Mouse (Mus musculus): Measurements from ENCODE around the gene Alg3. TPM values are rescaled to one million over a fixed set of nuclear protein-coding genes. Genes with fewer than 3 reads are reported as not detected.
A peak's percentile ranks its signal among the peaks of the same experiment; 100 is the strongest.

Gene Alg3
- 18.5 and 19.6 TPM in 2 replicates for polyA plus RNA-seq (2012; rRNA removed)

- 1% methylated on average over 41 of the region's 41 CpGs for WGBS
- TF ChIP-seq POLR2A (IDR thresholded peaks at IDR 0.05; ENCODE audit: low read depth, low read length): no peak; the same call in 1 of the 2 replicates
- no peak for TF ChIP-seq CTCF (IDR thresholded peaks at IDR 0.05; ENCODE audit: extremely low read depth, insufficient read depth, insufficient read length, insufficient replicate concordance)
- H3K4me3 ChIP-seq (ENCODE audit: extremely low read depth, insufficient read depth, insufficient read length): peak within 1 kb of the TSS; percentile 80
- peaks cover 2% of the 10 kb centered on the region for H3K4me1 ChIP-seq (ENCODE audit: control insufficient read depth, insufficient read depth, insufficient read length)
- DNase-seq (ENCODE audit: low read depth in 1 of 2, low spot score in 2 of 2): peak; percentile 75 to 81
- peaks cover 8% of the 10 kb centered on the region; the same call in 1 of the 2 replicates for H3K36me3 ChIP-seq (ENCODE audit: control insufficient read depth, insufficient read depth, low read length)
- H3K27me3 ChIP-seq (ENCODE audit: control insufficient read depth, insufficient read depth, low read length): no peaks in the 10 kb centered on the region
- peak within 1 kb of the TSS; percentile 24 for H3K27ac ChIP-seq (ENCODE audit: insufficient read depth, low read length)
Measured at GRCm38 (mm10) chr16:20611357-20612227, at the start of gene Alg3, which contains the start of the genes Eef1akmt4 and Gm49333. Alg3 (minus strand) TSS chr16:20611735. Eef1akmt4 (plus strand) TSS chr16:20611593. Gm49333 (plus strand) TSS chr16:20611610.

GRCm38 (mm10) chr16:20657661-20658060, 46.1 kb upstream of the Alg3 start:
- TF ChIP-seq CTCF (IDR thresholded peaks at IDR 0.05; ENCODE audit: extremely low read depth, insufficient read depth, insufficient read length, insufficient replicate concordance) (no peak), POLR2A (IDR thresholded peaks at IDR 0.05; ENCODE audit: low read depth, low read length) (no peak)
- no peak overlapping the region for H3K27ac ChIP-seq (ENCODE audit: insufficient read depth, low read length)
- WGBS: 86% methylated on average over 4 of the region's 4 CpGs
- no peaks in the 10 kb centered on the region for H3K27me3 ChIP-seq (ENCODE audit: control insufficient read depth, insufficient read depth, low read length)
- H3K36me3 ChIP-seq (ENCODE audit: control insufficient read depth, insufficient read depth, low read length): peaks cover 66% of the 10 kb centered on the region
- no peak for DNase-seq (ENCODE audit: low read depth in 1 of 2, low spot score in 2 of 2)
- peaks cover 2% of the 10 kb centered on the region; the same call in 1 of the 2 replicates for H3K4me1 ChIP-seq (ENCODE audit: control insufficient read depth, insufficient read depth, insufficient read length)
- H3K4me3 ChIP-seq (ENCODE audit: extremely low read depth, insufficient read depth, insufficient read length): no peak overlapping the region

GRCm38 (mm10) chr16:20653315-20653714, 41.8 kb upstream of the Alg3 start:
- peaks cover 2% of the 10 kb centered on the region; the same call in 1 of the 2 replicates for H3K4me1 ChIP-seq (ENCODE audit: control insufficient read depth, insufficient read depth, insufficient read length)
- no peaks in the 10 kb centered on the region for H3K27me3 ChIP-seq (ENCODE audit: control insufficient read depth, insufficient read depth, low read length)
- TF ChIP-seq CTCF (IDR thresholded peaks at IDR 0.05; ENCODE audit: extremely low read depth, insufficient read depth, insufficient read length, insufficient replicate concordance) (no peak), POLR2A (IDR thresholded peaks at IDR 0.05; ENCODE audit: low read depth, low read length) (no peak)
- H3K27ac ChIP-seq (ENCODE audit: insufficient read depth, low read length): no peak overlapping the region
- H3K4me3 ChIP-seq (ENCODE audit: extremely low read depth, insufficient read depth, insufficient read length): no peak overlapping the region
- WGBS: 59% methylated on average over 2 of the region's 2 CpGs
- peaks cover 32% of the 10 kb centered on the region for H3K36me3 ChIP-seq (ENCODE audit: control insufficient read depth, insufficient read depth, low read length)
- DNase-seq (ENCODE audit: low read depth in 1 of 2, low spot score in 2 of 2): no peak

- H3K4me1 ChIP-seq (ENCODE audit: control insufficient read depth, insufficient read depth, insufficient read length): peaks cover 2% of the 10 kb centered on the region; the same call in 1 of the 2 replicates
- DNase-seq (ENCODE audit: low read depth in 1 of 2, low spot score in 2 of 2): no peak
- H3K27ac ChIP-seq (ENCODE audit: insufficient read depth, low read length): no peak overlapping the region; the same call in 1 of the 2 replicates
- 5% methylated on average over 12 of the region's 12 CpGs for whole genome bisulfite sequencing
- peaks cover 23% of the 10 kb centered on the region for H3K36me3 ChIP-seq (ENCODE audit: control insufficient read depth, insufficient read depth, low read length)
- peak overlapping the region; percentile 71 for H3K4me3 ChIP-seq (ENCODE audit: extremely low read depth, insufficient read depth, insufficient read length)
- H3K27me3 ChIP-seq (ENCODE audit: control insufficient read depth, insufficient read depth, low read length): no peaks in the 10 kb centered on the region
- no peak for TF ChIP-seq POLR2A (IDR thresholded peaks at IDR 0.05; ENCODE audit: low read depth, low read length)
- no peak for TF ChIP-seq CTCF (IDR thresholded peaks at IDR 0.05; ENCODE audit: extremely low read depth, insufficient read depth, insufficient read length, insufficient replicate concordance)
Measured at GRCm38 (mm10) chr16:20651947-20652310, 40.4 kb upstream of the Alg3 start.

- Histone ChIP-seq H3K36me3 (ENCODE audit: control insufficient read depth, insufficient read depth, low read length) (peaks cover 18% of the 10 kb centered on the region), H3K27me3 (ENCODE audit: control insufficient read depth, insufficient read depth, low read length) (no peaks in the 10 kb centered on the region), H3K4me1 (ENCODE audit: control insufficient read depth, insufficient read depth, insufficient read length) (peaks cover 2% of the 10 kb centered on the region; the same call in 1 of the 2 replicates), H3K27ac (ENCODE audit: insufficient read depth, low read length) (peak within 1 kb of the TSS; percentile 27), H3K4me3 (ENCODE audit: extremely low read depth, insufficient read depth, insufficient read length) (peak within 1 kb of the TSS; percentile 71)
- no peak for TF ChIP-seq CTCF (IDR thresholded peaks at IDR 0.05; ENCODE audit: extremely low read depth, insufficient read depth, insufficient read length, insufficient replicate concordance)
- TF ChIP-seq POLR2A (IDR thresholded peaks at IDR 0.05; ENCODE audit: low read depth, low read length): peak; percentile 50
- DNase-seq (ENCODE audit: low read depth in 1 of 2, low spot score in 2 of 2): peak; percentile 55 to 92
- 1% methylated on average over 46 of the region's 46 CpGs for WGBS
Measured at GRCm38 (mm10) chr16:20651076-20651946, 39.8 kb upstream of the Alg3 start, which contains the start of gene Psmd2. Psmd2 (plus strand) TSS chr16:20651652.

GRCm38 (mm10) chr16:20643911-20644310, 32.4 kb upstream of the Alg3 start:
- DNase-seq (ENCODE audit: low read depth in 1 of 2, low spot score in 2 of 2): no peak
- no peak for TF ChIP-seq POLR2A (IDR thresholded peaks at IDR 0.05; ENCODE audit: low read depth, low read length)
- TF ChIP-seq CTCF (IDR thresholded peaks at IDR 0.05; ENCODE audit: extremely low read depth, insufficient read depth, insufficient read length, insufficient replicate concordance): no peak
- Histone ChIP-seq H3K27me3 (ENCODE audit: control insufficient read depth, insufficient read depth, low read length) (no peaks in the 10 kb centered on the region), H3K36me3 (ENCODE audit: control insufficient read depth, insufficient read depth, low read length) (no peaks in the 10 kb centered on the region), H3K4me1 (ENCODE audit: control insufficient read depth, insufficient read depth, insufficient read length) (no peaks in the 10 kb centered on the region), H3K27ac (ENCODE audit: insufficient read depth, low read length) (no peak overlapping the region), H3K4me3 (ENCODE audit: extremely low read depth, insufficient read depth, insufficient read length) (no peak overlapping the region)
- WGBS: 87% methylated on average over 7 of the region's 7 CpGs

Measured in spleen, adult 2 months (tissue).